Mouse (Mus musculus) CH12.LX (cell line): Measurements from ENCODE around the gene Bbs7.

ENCODE experiments used
- CTCF ChIP-seq, 2 experiments: IDR thresholded peaks in 1 of 2; conservative IDR thresholded peaks in 1 of 2; 2 replicates each; pipeline ENCODE4 v1.5.1; 2011 to 2012; ENCODE audit warnings: low read depth in 2 of 2, low read length in 2 of 2, improper control_type of control experiment in 1 of 2, inconsistent platforms in 1 of 2, mild to moderate bottlenecking in 1 of 2, moderate library complexity in 1 of 2
- ELF1 ChIP-seq: IDR thresholded peaks from 2 replicates; pipeline ENCODE4 v1.6.1; 2014; ENCODE audit warnings: low read depth, mild to moderate bottlenecking, inconsistent platforms, low read length, improper control_type of control experiment
- EP300 ChIP-seq: IDR thresholded peaks from 2 replicates; pipeline ENCODE4 v1.6.1; 2011; ENCODE audit warnings: low read length, improper control_type of control experiment
- JUN ChIP-seq: IDR thresholded peaks from 2 replicates; pipeline ENCODE4 v1.6.1; 2011; ENCODE audit warnings: low read depth, mild to moderate bottlenecking, low read length, improper control_type of control experiment, moderate library complexity; ENCODE audit not compliant: insufficient read depth
- JUND ChIP-seq: conservative IDR thresholded peaks from 2 replicates; pipeline ENCODE4 v1.6.1; 2011; ENCODE audit warnings: low read depth, low read length, improper control_type of control experiment
- MYC ChIP-seq: IDR thresholded peaks from 2 replicates; pipeline ENCODE4 v1.6.1; 2011; ENCODE audit warnings: low read depth, mild to moderate bottlenecking, improper control_type of control experiment, low read length
- NELFE ChIP-seq: IDR thresholded peaks from 2 replicates; pipeline ENCODE4 v1.6.1; 2011; ENCODE audit warnings: low read depth, low read length, improper control_type of control experiment
- POLR2A ChIP-seq: IDR thresholded peaks from 2 replicates; pipeline ENCODE4 v1.6.1; 2011; ENCODE audit warnings: low read depth, mild to moderate bottlenecking, improper control_type of control experiment, low read length
- RAD21 ChIP-seq: IDR thresholded peaks from 2 replicates; pipeline ENCODE4 v1.6.1; 2011; ENCODE audit warnings: low read depth, mild to moderate bottlenecking, low read length, improper control_type of control experiment, moderate library complexity
- SIN3A ChIP-seq: IDR thresholded peaks from 2 replicates; pipeline ENCODE4 v1.6.1; 2012; ENCODE audit warnings: low read length, improper control_type of control experiment, inconsistent platforms

GRCm38 (mm10) chr3:36536041-36536440, 77.2 kb downstream of the Bbs7 start:
- TF ChIP-seq CTCF (conservative IDR thresholded peaks at IDR 0.05 in 1 of 2, IDR thresholded peaks at IDR 0.05 in 1 of 2; ENCODE audit: low read depth in 2 of 2, low read length in 2 of 2) (no peak), ELF1 (no peak), POLR2A (no peak), JUN (no peak), MYC (no peak), RAD21 (no peak), NELFE (no peak), EP300 (no peak), JUND (no peak), SIN3A (no peak)
